Mouse (Mus musculus) layer of hippocampus, adult 18-20 months (tissue): ENCODE measurements around the gene Gm8947. TPM values are rescaled to one million over a fixed set of nuclear protein-coding genes. Genes with fewer than 3 reads are reported as not detected.
"Not testable (repeated sequence)": the region's sequence is repeated elsewhere in the genome, so short reads cannot be mapped to it uniquely, and the experiment has no call there.

Experiments
- DNase-seq, 2 experiments: peaks; one replicate each; pipeline ENCODE4 v3.0.0; 2022; ENCODE audit warnings: low spot score in 2 of 2
- long read RNA-seq: library from polyadenylated mRNA; stranded (forward); transcript quantifications from one replicate; pipeline ENCODE4 v2.0.0, GENCODE M21; 2021
- total RNA-seq, 2 experiments: library from RNA; stranded (reverse); gene quantifications; 2 replicates each; pipeline ENCODE4 v1.2.3; 2021

The Gm8947 gene
- total RNA-seq = not detected
- long read RNA-seq = 0 reads

- DNase-seq = not testable (repeated sequence)
Observed at GRCm38 (mm10) chr1:151192075-151192474, at the start of gene Gm8947. Gene Gm8947, plus strand, starts transcription at chr1:151192376.

- no peak for DNase-seq
Observed at GRCm38 (mm10) chr1:151144471-151145146, 47.6 kb upstream of the Gm8947 start.

GRCm38 (mm10) chr1:151147801-151148200, 44.4 kb upstream of the Gm8947 start:
- no peak for DNase-seq

GRCm38 (mm10) chr1:151150211-151150610, 42.0 kb upstream of the Gm8947 start:
- no peak for DNase-seq

- no peak for DNase-seq
Observed at GRCm38 (mm10) chr1:151151089-151151488, 41.1 kb upstream of the Gm8947 start.

- DNase-seq = no peak
Observed at GRCm38 (mm10) chr1:151153056-151153652, 39.0 kb upstream of the Gm8947 start.

- not testable (repeated sequence) for DNase-seq
Observed at GRCm38 (mm10) chr1:151154131-151154530, 38.0 kb upstream of the Gm8947 start.

GRCm38 (mm10) chr1:151156129-151156528, 36.0 kb upstream of the Gm8947 start:
- DNase-seq = no peak

- DNase-seq = no peak
Observed at GRCm38 (mm10) chr1:151156777-151157632, 35.2 kb upstream of the Gm8947 start.

GRCm38 (mm10) chr1:151157963-151158856, 34.0 kb upstream of the Gm8947 start:
- DNase-seq = no peak

- DNase-seq = no peak
Observed at GRCm38 (mm10) chr1:151158857-151159510, 33.2 kb upstream of the Gm8947 start.

- DNase-seq = no peak
Observed at GRCm38 (mm10) chr1:151166031-151166430, 26.1 kb upstream of the Gm8947 start.

- no peak for DNase-seq
Observed at GRCm38 (mm10) chr1:151167297-151168047, 24.7 kb upstream of the Gm8947 start.

- no peak for DNase-seq
Observed at GRCm38 (mm10) chr1:151168637-151169036, 23.5 kb upstream of the Gm8947 start.

- no peak for DNase-seq
Observed at GRCm38 (mm10) chr1:151171572-151172461, 20.4 kb upstream of the Gm8947 start.

- no peak for DNase-seq
Observed at GRCm38 (mm10) chr1:151177030-151177936, 14.9 kb upstream of the Gm8947 start.

- DNase-seq = no peak
Observed at GRCm38 (mm10) chr1:151177937-151178271, 14.3 kb upstream of the Gm8947 start.
